Mouse (Mus musculus): Measurements from ENCODE around the gene 1700013G24Rik.

GRCm38 (mm10) chr4:137487286-137488000 lies 34.4 kb downstream of the 1700013G24Rik start:
- TF ChIP-seq CTCF (IDR thresholded peaks at IDR 0.05; ENCODE audit: extremely low read depth, insufficient read length, insufficient replicate concordance, low read depth, low read length): no peak
- no peak for TF ChIP-seq POLR2A (IDR thresholded peaks at IDR 0.05; ENCODE audit: low read depth, low read length)
